Mouse (Mus musculus) kidney, postnatal 14 days (tissue): ENCODE measurements around the gene Cyp2c54.
"Not testable (repeated sequence)": the region's sequence is repeated elsewhere in the genome, so short reads cannot be mapped to it uniquely, and the experiment has no call there.

Experiments
- DNase-seq: peaks from one replicate; pipeline ENCODE4 v3.0.0; 2022; ENCODE audit warnings: mixed read lengths

Cyp2c54 gene

GRCm38 (mm10) chr19:40073701-40074100 is at the start of gene Cyp2c54:
Cyp2c54 (minus strand) TSS chr19:40073827.
- no peak for DNase-seq

GRCm38 (mm10) chr19:40119624-40120023 is 46.0 kb upstream of the Cyp2c54 start:
- not testable (repeated sequence) for DNase-seq

- DNase-seq, result no peak
These were observed 17.5 kb upstream of the Cyp2c54 start for GRCm38 (mm10) chr19:40091111-40091510.

GRCm38 (mm10) chr19:40089421-40089820 is 15.8 kb upstream of the Cyp2c54 start, which contains the start of gene Cyp2c50:
Cyp2c50 (plus strand) TSS chr19:40089688.
- not testable (repeated sequence) for DNase-seq

- DNase-seq, result no peak
These were observed 14.8 kb upstream of the Cyp2c54 start for GRCm38 (mm10) chr19:40088381-40088780.

GRCm38 (mm10) chr19:39992140-39992539 is 81.5 kb downstream of the Cyp2c54 start, which contains the start of gene Cyp2c37:
Cyp2c37 (plus strand) TSS chr19:39992424.
- not testable (repeated sequence) for DNase-seq

GRCm38 (mm10) chr19:39989471-39989870 is 84.2 kb downstream of the Cyp2c54 start:
- DNase-seq, result no peak
